Mouse (Mus musculus) 3T3-L1 (cell line): ENCODE measurements at regions not wholly inside any gene's neighbourhood (a gene's known extent, or its start where the extent isn't known, plus 50 kb on each side); places are given as distances from the start of the nearest gene placed in this dataset.
A peak's percentile ranks its signal among the peaks of the same experiment; 100 is the strongest.
"Not testable (repeated sequence)": the region's sequence is repeated elsewhere in the genome, so short reads cannot be mapped to it uniquely, and the experiment has no call there.

Experiments
- DNase-seq: peaks from one replicate; pipeline ENCODE4 v3.0.0-alpha.2; 2015; ENCODE audit warnings: low read depth, low spot score

- DNase-seq: no peak
Observed at GRCm38 (mm10) chr17:16571403-16571802, 492.5 kb upstream of the Zfp960 start.

- DNase-seq: peak; percentile 61
Observed at GRCm38 (mm10) chr17:16588791-16589190, 475.1 kb upstream of the Zfp960 start.

- DNase-seq: peak; percentile 51
Observed at GRCm38 (mm10) chr17:16599671-16600070, 464.2 kb upstream of the Zfp960 start.

GRCm38 (mm10) chr17:16612405-16612979, 451.4 kb upstream of the Zfp960 start:
- no peak for DNase-seq

- DNase-seq: no peak
Observed at GRCm38 (mm10) chr17:16621931-16622556, 441.9 kb upstream of the Zfp960 start.

GRCm38 (mm10) chr17:16629854-16630253, 434.1 kb upstream of the Zfp960 start:
- DNase-seq: no peak

- DNase-seq: peak; percentile 59
Observed at GRCm38 (mm10) chr17:16633426-16633825, 430.5 kb upstream of the Zfp960 start.

GRCm38 (mm10) chr17:16637463-16637862, 426.4 kb upstream of the Zfp960 start:
- DNase-seq: peak; percentile 73

GRCm38 (mm10) chr17:16647942-16648341, 416.0 kb upstream of the Zfp960 start:
- no peak for DNase-seq

GRCm38 (mm10) chr17:16665253-16665652, 398.7 kb upstream of the Zfp960 start:
- DNase-seq: peak; percentile 75

- DNase-seq: peak; percentile 51
Observed at GRCm38 (mm10) chr17:16667606-16668005, 396.3 kb upstream of the Zfp960 start.

GRCm38 (mm10) chr17:16704199-16704598, 359.7 kb upstream of the Zfp960 start:
- no peak for DNase-seq

- no peak for DNase-seq
Observed at GRCm38 (mm10) chr17:16705890-16706289, 358.0 kb upstream of the Zfp960 start.

GRCm38 (mm10) chr17:16726904-16727303, 337.0 kb upstream of the Zfp960 start:
- DNase-seq: no peak

- no peak for DNase-seq
Observed at GRCm38 (mm10) chr17:16753090-16753489, 310.8 kb upstream of the Zfp960 start.

- DNase-seq: not testable (repeated sequence)
Observed at GRCm38 (mm10) chr17:16770587-16770986, 293.3 kb upstream of the Zfp960 start.

- DNase-seq: no peak
Observed at GRCm38 (mm10) chr17:16798316-16798715, 265.6 kb upstream of the Zfp960 start.

GRCm38 (mm10) chr17:16804986-16805385, 258.9 kb upstream of the Zfp960 start:
- DNase-seq: no peak

- DNase-seq: peak; percentile 16
Observed at GRCm38 (mm10) chr17:16818421-16818820, 245.5 kb upstream of the Zfp960 start.

GRCm38 (mm10) chr17:16821716-16822115, 242.2 kb upstream of the Zfp960 start:
- DNase-seq: no peak

- no peak for DNase-seq
Observed at GRCm38 (mm10) chr17:16839152-16839551, 224.8 kb upstream of the Zfp960 start.

GRCm38 (mm10) chr17:16860771-16861170, 203.1 kb upstream of the Zfp960 start:
- DNase-seq: no peak

GRCm38 (mm10) chr17:16900791-16901190, 163.1 kb upstream of the Zfp960 start:
- DNase-seq: peak; percentile 66

- DNase-seq: no peak
Observed at GRCm38 (mm10) chr17:16918191-16918590, 145.7 kb upstream of the Zfp960 start.
